Mouse (Mus musculus): ENCODE measurements around the gene Rpp40.
A peak's percentile ranks its signal among the peaks of the same experiment; 100 is the strongest.

Rpp40 gene

DNA sequence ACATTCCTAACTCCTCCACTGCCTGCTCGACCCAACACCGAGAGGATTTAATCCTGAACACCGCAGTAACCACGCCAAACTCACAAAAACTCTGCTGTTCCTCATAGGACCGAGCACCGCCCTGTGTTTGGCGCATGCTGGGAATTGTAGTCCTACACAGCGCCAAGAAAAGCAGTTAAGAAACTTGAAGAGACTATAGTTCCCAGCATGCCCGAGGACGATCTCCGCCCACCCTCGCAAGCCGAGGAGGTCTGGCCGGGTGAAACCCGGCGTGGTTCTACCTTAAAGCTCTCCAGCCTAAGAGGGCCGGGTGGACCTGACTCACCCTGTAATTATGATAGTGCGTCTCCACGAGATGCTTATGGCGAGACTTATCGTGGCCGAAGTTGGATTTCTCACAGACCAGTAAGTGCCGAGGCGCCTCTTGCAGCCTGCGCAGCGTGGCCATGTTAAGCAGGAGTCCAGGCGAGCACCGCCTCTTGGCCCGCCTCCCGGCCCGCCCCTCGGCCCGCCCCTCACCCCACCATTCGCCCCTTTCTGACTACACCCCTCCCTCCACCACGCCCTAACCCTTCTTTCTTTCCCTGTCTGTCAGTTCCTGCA, at the start of gene Rpp40:
Gene Rpp40, minus strand, starts transcription at position 481 of the 603 bp plus-strand sequence.
- DNase-seq = peak; percentile 87 to 92

DNA sequence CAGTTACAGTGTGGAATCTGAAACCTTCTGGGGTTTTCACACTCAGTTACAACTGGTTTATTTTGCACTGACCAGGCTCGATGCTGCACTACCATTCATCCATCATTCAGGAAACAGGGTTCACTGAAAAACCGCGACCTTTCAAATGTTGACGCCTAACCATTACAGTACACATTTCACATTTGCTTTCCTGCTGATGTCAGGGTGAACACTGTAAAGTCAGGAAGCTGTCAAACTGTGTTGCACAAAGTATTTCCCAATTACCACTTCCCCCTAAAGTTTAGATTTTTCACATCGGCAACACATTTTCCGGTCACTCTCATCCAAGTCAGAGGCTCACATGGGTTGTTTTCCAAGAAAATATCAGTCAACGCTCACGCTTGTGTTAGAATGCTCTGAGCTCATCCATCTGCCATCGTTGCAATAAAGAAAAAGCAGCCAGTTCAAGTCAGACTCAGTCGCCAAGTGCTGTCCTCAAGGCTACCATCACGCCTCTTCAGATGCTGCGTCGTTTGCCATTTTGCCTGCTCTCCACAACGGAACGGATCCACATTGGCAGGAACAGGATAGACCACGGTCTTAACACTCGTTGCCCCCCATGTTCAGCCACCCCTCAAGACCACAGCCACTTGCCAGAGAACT, 43.8 kb upstream of the Rpp40 start:
- DNase-seq = no peak

DNA sequence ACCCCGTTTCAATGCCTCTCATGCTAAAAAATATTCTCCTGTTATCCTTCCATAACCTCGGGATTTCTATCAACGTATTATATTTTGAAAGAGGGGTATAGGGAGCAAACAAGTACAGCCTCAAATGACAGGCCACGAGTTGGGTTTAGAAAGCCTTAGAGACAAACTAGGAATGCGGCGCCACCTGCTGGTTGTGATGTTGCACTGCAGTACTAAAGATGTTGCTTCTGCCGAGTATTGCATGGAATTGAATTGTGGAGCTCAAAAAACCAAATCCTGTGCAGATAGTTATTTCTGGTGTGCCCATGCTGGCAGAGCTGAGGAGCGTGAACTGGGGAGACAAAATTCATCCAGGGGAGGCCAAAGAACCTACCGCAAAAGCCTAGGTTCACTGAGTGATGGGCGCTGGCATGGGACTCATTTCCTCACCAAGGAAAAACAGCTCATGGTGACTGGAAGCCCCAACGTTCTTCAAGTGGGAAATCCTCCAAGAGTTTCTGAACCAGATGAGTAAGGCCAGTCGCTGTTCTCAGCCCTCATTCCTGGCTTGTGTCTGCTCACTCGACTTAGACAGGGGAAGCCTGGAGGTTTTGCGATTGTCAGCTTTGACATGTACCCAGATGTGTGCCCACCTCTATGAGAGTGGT, 41.3 kb upstream of the Rpp40 start:
- peak; percentile 88 to 90 for DNase-seq

DNA sequence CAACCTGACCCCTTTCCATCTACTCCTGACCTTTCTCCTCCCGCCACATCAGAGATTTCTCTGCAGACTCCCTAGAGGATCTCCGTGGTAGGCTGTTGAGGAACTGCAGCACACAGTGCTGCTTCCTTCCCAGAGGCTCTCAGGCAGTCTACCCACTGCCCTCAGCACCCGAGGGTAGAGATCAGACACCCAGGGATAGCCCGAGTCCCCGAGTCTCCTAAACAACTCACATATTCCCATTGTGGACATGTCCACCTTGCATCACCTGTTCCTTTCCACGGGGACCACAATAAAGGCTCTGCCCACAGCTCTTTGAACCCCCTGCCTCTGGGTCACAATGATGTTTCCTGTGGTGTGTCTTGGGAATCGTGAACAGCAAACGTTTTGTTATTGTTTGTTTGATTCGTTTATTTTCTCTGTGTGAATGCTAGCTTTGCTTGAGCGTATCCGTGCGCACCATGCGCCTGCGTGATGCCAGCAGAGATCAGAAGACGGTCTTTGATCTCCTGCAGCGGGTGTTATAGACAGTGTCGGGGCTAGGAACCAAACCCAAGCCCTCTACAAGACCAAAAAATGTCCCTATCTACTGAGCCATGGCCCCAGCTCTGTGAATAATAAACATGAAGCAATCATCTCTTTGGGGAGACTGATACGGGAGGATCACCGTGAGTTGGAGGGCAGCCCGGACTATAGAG, 40.6 kb upstream of the Rpp40 start:
- DNase-seq = no peak

DNA sequence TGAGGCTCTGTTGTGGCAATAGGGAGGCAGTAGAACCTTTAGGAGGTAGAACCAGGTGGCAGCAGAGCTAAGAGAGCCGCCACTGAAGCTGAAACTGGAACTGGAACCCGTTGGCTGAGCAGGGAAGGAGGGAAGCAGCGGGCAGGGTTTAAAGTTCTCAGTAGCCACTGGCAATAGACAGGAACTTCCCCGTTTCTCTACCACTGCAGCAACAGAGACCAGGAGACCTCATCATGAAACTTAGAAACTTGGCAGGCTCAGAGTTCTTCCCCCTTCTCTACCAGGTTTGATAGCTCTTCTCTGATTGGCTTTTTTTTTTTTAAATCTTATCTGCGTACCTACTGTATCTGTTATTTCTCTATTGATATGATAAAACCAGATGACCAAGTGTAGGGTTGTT, 34.8 kb upstream of the Rpp40 start:
- no peak for DNase-seq

DNA sequence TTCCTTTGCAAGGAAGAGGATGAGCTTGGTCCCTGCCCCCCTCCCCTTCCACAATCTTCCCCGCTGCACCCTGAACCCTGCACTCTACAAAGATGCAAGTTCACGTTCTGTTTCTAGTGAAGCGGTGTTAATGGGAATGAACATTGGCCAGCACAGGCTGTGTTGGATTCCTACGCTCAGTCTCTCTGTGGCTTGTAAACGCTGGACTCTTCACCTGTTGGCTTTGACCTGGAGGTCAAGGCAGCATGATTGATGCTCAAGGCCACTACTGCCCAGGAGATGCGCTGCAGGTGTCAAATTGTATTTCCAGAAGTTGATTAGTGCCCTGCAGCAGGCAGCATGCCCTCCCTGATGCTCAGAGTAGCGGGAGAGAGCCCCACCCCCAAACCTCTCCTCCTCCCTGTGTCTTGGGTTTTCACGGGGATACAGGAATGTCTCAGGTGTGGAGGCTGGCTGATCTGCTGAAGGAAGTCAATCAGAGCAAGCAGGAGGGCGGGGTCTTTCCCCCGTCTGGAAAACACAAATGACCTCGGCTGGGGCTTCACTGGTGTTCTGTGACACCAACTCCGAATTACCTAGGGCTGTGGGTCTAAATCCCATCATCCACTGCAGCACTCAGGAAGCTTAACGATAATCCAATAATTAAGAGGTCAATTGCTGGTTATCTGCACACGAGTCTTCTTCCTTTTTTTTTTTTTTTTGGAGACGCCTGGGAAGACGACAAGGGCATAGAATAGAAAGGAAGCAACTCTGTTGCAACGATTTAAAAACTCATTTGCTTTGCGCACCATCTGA, 33.9 kb upstream of the Rpp40 start:
- no peak for DNase-seq

DNA sequence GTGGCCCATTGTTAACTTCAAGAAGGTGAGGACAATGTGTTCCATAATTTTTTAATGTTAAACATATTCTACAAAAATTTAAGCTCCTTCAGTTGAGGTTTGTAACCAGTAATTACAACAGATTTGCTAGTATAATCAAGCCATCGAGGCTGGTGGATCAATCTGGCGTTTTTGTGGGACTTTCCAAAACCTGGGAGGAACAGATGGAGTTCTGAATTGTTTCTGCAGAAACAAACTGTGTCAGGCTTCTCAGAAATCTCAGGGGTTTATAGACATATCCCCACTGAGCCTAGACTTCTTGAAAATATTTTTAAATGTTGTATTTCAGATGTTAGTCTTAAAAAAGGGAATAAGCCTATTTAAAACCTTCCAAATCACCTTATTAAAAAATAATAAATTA, 31.8 kb upstream of the Rpp40 start:
- peak in 1 of 2 experiments; percentile 22 for DNase-seq

DNA sequence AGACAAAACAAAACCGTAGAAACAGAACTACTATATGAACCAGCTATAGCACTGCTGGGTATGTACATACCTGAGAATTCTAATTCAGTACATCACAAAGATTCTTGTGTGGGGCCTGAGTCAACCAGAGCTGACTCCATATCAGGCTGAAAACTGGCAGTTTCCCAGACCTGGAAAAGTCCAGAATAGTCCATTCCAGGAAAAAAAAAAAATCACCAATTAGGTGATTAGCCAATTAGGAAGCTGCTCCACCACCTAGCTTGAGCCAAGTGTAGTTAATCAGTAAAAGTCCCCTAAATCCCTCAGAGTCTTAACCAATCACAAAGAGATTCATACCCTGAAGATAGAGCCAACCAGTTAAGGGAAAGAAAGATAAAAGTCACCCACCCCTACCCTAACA, 5.3 kb upstream of the Rpp40 start:
- DNase-seq = no peak

DNA sequence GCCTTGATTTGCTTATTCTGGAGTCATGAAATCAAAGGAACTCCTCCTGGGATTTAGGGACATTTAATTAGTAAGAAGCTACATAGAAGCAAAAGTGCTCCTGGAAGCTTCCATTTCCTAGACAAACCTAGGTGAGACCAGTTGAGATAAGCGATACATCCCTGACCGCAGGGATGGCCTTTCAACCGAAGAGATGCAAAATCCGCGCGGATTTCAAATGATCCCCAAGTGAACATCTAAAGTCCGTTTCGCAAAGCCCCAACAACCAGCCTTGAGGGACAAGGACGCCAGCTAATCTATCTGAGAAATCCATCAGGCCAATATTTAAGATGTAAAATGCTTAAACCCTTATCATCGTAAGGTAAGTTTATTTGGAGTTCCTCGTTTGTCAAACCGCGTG, 781 bp downstream of the Rpp40 start:
- DNase-seq = peak in 1 of 2 experiments; percentile 17

DNA sequence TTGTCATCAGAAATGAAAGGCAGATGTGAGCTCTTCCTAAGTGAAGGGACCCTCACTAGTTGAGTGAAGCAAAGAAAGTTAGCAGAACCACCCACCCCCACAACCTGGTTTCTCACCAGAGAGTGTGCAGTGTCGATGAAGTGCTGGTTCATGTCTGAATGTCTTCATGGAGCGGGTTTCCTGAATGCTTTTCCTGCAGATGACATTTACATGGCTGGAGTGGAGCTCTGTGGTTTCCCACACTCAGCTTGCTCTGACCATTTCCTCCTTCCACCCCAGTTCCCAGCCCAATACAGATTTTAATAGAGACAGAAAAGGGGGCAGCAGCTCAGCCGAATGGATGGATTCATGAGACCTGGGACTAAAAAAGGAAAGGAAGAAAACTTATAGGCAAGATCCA, 13.3 kb downstream of the Rpp40 start:
- DNase-seq = no peak

DNA sequence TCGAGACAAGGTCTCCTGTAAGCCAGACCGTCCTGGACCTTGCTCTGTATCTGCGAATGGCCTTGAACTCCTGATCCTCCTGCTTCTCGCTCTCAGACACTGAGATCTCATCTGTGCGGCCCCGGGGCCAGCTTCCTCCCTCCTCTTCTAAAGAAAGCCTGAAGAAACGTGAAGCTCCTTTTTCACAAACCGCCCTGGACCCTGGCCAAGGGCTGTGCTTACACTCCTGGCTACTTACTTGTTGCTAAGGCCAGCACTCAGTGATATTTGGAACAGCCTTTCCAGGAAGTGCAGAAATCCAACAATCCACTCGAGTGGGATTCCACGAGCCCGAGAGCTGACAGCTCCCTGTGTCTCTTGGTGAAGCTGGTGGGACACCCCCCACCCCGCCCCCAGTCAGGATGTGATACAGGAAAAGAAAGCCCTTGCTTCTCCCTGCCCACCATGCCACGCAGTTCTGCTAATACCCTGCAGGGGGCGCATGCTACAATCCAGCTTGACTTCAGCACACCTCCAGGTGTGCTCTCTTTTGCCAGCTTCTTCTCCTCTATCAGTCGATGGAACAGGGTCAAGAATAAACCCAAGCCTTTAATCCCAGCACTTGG, 19.9 kb downstream of the Rpp40 start:
- DNase-seq = peak; percentile 38 to 59

DNA sequence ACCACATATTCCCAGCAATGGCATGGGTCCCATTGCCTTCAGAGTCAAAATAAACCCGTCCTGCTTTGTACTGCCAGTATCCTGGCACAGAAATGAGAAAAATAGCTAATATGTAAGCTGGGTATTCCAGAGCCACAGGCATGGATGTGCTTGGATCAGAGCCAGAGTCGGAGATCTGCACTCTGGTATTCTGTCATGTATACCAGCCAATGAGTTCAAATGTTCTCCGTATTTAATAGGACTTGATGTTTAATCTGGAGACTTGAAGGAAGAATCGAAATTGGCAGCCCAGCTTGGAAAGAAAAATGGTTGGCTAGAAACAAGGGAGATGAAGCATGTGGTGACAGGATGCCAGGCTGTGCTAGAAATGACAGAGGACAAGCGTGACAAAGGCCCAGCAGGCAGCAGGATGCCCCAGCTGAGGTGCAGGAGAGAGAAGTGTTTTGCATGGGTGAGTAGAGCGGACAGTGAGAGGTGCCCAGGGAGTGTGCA, 25.6 kb downstream of the Rpp40 start:
- DNase-seq = peak; percentile 60 to 66

DNA sequence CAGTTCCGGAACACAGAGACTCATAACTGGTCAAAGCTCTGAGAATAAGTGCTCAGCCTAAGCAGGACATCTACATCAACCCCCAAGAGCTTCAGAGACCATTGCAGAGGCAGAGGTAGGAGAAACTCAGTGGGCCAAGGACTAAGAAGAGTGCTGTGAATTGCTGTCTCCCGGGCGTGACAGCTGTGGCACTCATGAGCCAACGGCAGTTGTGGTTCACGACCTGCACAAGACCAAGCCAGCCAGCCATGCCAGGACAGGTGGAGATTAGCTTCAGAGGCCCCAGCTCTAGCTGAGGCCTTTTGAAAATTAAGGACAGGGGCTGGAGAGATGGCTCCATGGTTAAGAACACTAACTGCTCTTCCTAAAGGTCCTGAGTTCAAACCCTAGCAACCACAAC, 26.6 kb downstream of the Rpp40 start:
- DNase-seq = no peak

DNA sequence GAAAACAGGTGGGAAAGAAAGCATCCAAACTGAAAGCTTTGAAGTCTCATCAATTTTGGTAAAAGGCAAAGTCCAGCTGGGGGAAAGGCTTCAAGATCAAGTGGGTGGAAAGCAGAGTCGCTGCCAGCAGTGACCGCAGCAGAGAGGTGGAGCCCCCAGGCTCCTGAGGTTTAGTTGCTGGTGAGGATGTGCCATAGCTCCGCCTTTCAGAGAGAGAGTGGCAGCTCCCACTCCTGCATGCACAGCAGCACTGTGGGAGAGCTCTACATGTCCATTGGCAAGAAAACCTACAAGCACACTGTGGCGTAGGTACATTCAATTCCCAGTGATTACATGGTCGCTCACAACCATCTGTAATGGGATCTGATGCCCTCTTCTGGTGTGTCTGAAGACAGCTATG, 27.1 kb downstream of the Rpp40 start:
- DNase-seq = no peak

DNA sequence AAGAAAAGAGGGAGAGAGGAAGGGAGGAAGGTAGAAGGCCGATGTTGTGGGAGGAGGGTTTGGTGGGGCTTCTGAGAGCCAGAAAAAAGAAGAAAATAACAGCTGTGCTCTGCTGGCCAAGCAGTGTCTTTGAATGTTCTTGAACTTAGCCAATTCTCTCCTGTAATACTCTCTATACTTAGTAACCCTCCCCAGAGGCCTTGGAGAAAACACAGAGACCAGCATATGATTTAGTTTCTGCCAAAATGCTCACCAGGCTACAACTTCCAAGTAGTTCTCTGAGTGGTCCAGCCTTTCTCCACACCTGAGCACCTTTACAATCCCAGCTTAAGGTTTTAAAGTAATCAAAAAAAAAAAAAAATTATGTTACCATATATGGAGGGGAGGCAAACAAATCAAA, 27.9 kb downstream of the Rpp40 start:
- DNase-seq = no peak

DNA sequence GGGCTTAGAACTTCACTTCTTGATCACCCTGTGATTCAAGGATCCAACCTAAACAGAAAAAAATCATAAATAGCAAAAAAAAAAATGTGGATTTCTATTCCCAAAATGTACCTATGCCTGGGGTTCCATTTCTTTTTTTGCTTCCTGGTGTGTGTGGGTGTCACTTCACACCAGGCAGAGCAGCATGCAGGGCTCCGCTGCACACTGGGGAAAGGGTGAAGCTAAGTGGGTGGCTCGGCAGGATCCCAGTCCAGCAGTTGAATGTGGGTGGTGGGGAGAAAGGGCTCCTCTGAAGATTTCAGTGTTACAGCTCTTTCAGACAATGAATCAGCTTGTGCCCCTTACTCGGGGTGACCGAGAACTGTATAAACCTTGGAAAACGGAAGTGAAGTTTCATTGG, 30.8 kb downstream of the Rpp40 start:
- DNase-seq = no peak

DNA sequence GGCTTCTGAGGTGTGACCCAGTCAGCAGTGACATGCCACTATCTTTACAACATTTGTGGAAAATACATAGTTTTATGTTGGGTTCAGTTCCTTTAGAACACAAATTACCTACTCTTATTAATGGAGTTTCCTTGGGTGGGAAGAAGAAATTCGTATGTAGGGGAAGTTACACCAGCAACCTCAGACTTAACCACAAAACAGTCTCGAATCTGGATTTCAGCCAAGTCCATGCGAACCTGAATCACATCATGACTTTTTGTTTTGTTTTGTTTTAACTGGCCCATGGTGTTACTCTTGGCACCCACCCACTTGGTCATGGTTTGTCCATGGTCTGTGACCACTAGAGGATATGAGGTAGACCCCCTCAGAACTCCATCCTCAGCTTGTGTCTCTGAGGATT, 35.1 kb downstream of the Rpp40 start:
- no peak for DNase-seq

DNA sequence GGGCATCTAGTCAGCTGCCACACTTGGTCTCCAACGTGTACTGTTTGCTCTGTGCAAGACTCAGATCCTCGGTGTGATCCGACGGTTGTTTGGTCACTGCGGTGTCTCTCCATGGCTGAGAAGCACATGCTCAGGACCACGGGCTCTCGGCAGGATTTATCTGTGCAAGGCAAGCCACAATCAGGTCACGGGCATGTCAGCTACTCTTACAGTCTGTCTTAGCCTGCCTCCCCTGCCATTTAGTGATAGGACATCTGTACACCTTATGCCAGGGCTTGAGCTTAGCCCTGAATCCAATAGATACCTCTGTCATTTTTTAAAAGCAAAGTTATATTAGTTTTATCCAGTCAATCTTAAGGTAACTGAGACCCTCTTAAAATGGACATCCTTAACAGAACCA, 35.5 kb downstream of the Rpp40 start:
- DNase-seq = no peak

DNA sequence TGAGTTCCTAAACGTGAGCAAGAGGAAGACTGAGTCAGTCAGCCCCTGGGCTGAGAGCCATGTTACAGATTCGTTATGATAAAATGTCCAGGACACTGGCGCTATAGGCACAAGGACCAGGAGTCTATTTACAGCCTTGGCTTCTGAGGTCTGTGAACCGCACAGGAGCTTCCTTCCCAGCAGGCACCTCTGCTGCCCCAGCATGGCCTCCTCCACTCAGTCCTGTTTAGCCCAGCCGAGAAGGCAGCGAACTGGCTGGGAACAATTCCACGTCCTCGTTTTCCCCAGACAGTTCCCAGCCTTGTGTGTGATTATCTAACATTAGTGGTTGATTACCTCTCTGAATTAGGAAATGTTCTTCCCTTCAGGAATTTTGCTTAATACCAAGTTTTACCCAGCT, 45.2 kb downstream of the Rpp40 start:
- peak in 1 of 2 experiments; percentile 54 for DNase-seq

DNA sequence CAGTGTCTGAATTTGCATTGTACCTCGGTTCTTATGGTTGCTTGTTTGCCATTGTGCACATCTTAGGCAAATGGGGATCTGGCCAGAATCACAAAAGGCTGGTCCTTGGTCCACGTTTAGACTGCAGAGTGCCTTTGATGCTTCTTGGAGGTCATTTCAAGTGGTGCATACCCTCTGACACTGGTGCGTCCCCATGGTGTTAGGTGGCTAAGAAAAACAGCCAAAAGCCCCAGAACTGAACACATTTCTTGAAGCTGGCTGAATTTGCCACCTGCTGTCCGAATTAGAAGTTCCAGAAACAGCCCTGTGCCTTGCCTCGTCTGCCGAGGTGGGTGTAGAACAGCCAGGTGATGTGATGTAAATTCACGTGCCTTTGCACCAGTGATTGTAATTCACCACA, 48.7 kb downstream of the Rpp40 start:
- DNase-seq = no peak

DNA sequence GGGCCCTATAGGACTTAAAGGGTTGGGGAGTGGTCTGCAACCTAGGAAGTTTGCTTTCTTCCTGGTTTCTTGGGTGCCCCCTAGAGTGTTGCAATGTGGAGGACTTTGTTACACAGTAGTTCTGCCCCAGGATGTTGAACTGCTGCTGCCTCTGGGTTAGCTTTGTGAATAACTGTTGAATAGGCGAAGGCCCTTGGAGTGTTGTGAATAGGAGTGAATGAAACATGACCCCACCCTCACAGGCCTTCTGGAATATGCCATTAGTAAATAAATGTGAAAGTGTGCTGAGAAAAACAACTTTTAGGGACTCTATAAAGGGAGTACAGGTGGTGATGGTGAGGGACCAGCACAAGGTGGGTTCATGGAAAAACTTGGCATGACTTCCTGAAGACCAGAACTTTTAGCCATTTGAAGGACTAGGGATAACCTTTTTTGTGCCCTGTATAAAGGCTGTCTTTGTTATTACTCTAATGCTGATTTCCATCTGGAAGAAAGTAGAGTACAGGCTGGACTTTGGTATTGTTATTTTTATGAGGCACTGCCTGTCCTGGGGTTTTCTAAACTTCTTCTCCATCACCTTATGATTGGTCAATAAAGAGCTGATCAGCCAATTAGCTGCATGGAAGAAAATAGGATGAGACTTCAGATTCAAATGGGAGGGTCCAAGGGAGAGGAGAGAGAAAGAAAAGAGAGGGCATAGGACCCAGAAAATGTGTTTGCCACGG, 53.1 kb downstream of the Rpp40 start:
- DNase-seq = no peak

DNA sequence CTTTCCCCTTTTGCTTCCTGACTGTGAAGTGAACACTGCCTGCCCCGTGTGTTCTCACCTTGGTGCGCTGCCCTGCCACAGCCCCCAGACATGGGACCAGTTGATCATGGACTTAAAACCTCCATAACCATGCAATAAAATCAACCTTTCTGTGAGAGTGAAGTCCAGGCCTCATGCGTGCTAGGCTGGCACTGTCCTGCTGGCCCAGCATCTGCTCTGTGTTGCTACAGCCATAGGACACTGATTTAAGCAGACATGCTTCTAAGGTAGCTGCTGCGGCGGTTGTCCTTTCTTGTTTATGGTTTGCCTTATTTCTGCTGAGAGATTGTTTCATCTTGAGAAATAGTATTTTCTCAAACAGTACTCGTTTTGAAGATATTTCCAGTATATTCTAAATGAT, 54.6 kb downstream of the Rpp40 start:
- DNase-seq = peak; percentile 22 to 52

All from cerebellum, postnatal 14 days (tissue).